Mouse (Mus musculus): ENCODE results near the gene Nsmf.
A peak's percentile ranks its signal among the peaks of the same experiment; 100 is the strongest.

Gene Nsmf

DNA sequence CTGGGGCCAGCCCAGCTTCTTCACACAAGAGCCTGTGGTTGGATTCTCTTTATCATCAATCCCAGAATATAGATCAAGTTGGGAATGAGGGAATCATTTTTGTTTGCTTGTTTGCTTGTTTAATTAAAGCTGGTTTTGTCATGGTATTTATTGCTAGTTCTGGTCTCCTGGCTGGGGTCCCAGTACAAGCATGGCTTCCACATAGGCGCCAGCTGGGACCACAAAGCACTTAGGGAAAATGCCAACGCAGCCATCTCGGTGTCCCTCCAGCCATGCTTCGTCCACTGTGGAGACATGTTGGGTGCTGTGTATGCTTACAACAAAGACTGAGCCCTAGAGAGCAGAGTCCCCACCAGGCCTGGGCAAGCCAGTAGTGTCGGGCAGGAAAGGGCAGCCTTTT, 31.4 kb downstream of the Nsmf start:
- DNase-seq (ENCODE audit: low spot score in 2 of 2): no peak

GRCm38 (mm10) chr2:25087842-25088241, 33.7 kb downstream of the Nsmf start:
- DNase-seq (ENCODE audit: low spot score in 2 of 2): no peak

GRCm38 (mm10) chr2:25088636-25089035, 34.5 kb downstream of the Nsmf start:
- DNase-seq (ENCODE audit: low spot score in 2 of 2): no peak

- no peak for DNase-seq (ENCODE audit: low spot score in 2 of 2)
Measured at GRCm38 (mm10) chr2:25094785-25095108, 40.6 kb downstream of the Nsmf start.

DNA sequence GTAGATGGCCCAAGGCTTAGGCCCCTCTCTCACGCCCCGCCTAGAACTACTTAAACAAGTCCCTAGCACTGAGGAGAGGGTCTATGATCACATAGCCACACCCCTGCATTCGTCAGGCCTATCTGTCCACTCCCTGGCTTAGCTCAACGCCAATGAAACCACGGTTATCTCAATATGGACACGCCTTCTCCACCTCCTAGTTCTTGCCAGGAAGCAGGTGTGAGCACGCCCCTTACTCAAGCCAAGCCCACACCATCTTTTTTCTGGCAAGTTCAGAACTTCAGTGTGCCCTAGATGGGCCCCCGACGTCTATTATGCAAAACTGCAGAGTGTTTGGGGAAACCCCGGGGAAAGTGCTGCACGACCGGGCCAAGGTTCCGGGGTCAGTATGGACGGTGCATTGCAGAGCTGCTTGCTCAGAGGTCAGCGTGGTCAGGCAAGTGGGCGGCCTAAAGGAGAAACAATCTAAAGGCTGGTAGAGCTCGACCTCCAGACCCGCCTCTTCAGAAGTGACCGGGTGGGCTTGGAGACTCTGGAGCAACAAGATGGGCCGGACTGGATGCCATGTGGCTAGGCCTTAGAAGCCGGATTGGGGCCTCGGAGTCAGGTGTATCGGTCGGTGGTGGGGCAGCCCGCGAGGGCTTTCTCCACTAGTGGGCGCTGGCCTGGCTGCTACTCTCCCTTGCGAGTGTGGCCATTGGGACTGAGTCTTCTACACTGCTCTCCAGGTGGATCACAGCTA, 41.1 kb downstream of the Nsmf start, which contains the start of gene Noxa1:
Noxa1 (minus strand) TSS at position 41 of the 742 bp plus-strand sequence.
- DNase-seq (ENCODE audit: low spot score in 2 of 2): no peak

GRCm38 (mm10) chr2:25098005-25098615, 44.0 kb downstream of the Nsmf start:
- no peak for DNase-seq (ENCODE audit: low spot score in 2 of 2)

DNA sequence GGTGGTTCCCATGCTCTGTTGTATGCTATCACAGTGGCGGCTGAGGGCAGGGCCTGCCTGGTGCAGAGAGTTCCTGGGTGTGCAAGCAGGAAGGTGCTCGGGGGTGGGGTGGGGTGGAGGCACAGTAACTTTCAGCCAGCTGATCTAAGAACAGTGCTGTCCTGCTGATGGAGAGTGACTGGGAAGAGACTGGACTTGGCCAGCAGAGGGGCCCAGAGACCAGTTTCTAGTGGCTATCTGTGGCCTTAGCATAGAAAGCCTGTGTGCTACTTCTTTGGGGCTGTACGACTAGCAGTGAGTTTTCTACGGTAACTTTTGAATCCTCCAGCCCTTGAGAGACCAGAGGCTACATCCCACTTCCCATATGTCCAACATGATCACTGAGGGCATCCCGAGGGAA, 44.8 kb downstream of the Nsmf start:
- peak; percentile 20 to 34 for DNase-seq (ENCODE audit: low spot score in 2 of 2)

DNA sequence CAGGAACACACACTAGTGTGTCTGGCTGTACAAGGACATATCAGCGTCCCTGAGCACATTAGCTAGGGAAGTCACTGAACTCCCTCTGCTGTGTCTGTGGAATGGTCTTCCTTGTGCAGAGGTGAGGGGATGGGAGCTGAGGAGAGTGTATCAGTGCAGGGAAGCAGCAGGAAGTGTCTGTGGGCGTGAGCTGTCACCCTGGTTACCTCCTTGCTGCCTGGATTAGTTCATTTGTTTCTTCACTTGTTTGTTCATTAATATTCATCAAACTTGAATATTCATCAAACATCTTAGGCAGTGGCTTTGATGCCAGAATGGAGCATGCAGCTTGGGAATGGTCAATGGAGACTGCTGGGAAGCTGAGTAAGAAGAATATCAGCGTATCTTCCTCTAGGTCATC, 45.5 kb downstream of the Nsmf start:
- no peak for DNase-seq (ENCODE audit: low spot score in 2 of 2)

- DNase-seq (ENCODE audit: low spot score in 2 of 2): no peak
Measured at GRCm38 (mm10) chr2:25104122-25104521, 50.0 kb downstream of the Nsmf start.

- no peak for DNase-seq (ENCODE audit: low spot score in 2 of 2)
Measured at GRCm38 (mm10) chr2:25106045-25106444, 51.9 kb downstream of the Nsmf start.

DNA sequence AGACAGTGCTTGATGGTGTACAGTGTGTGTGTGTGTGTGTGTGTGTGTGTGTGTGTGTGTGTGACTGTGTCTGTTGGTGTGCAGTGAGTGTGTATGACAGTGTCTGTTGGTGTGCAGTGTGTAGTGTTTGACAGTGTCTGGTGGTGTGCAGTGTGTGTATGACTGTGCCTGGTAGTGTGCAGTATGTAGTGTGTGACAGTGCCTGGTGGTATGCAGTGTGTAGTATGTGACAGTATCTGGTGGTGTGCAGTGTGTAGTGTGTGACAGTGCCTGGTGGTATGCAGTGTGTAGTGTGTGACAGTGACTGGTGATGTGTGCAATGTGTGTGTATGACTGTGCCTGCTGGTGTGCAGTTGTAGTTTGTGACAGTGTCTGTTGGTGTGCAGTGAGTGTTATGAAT, 55.3 kb downstream of the Nsmf start:
- DNase-seq (ENCODE audit: low spot score in 2 of 2): no peak

GRCm38 (mm10) chr2:25110505-25111183, 56.5 kb downstream of the Nsmf start:
- no peak for DNase-seq (ENCODE audit: low spot score in 2 of 2)

DNA sequence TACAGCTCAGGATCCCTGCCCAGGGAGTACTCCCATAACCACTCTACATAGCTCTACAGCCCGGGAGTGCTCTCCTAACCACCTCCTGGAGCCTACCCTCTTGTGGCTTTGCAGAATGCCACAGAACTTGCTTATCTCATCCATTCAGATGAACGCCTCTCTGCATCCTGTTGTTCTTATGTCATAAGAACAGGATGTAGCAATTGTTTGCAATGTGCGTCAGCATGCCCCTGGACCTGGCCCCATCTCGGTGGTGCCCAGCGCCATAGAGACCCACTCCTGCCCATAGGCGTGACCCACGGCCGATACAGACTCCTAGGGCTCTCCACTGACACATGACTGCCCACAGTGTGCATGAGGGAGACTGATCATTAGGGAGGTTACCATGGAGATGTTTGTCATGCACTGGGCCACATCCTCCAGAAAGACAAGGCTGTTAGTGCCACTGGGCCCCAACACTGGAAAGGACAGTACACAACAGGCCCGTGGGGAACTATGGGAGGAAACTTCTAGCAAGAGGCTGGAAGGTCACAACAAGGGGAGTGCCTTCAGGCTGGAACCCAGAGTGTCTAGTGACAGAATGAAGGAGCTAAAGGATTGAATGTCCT, 57.1 kb downstream of the Nsmf start:
- DNase-seq (ENCODE audit: low spot score in 2 of 2): no peak
